Mouse (Mus musculus) left cerebral cortex, postnatal 4 days (tissue): Measurements from ENCODE around the gene Atg5. TPM values are rescaled to one million over a fixed set of nuclear protein-coding genes. Genes with fewer than 3 reads are reported as not detected.
"Not testable (repeated sequence)": the region's sequence is repeated elsewhere in the genome, so short reads cannot be mapped to it uniquely, and the experiment has no call there.

Source experiments
- DNase-seq: peaks from one replicate; pipeline ENCODE4 v3.0.0-alpha.2; 2022
- intact Hi-C: fragments of 180-260 bp; cut with DNase I; formaldehyde crosslinking; loops from one replicate; pipeline ENCODE4 v1.15.1; 2025
- total RNA-seq, 2 experiments: library from RNA; stranded (reverse); gene quantifications; 2 replicates each; pipeline ENCODE4 v1.2.3; 2021

Atg5 gene
- total RNA-seq, result 10 to 100 TPM; 20.1 to 25.2 TPM

GRCm38 (mm10) chr10:44268145-44268860, at the start of gene Atg5:
TSS of gene Atg5 (plus strand) at chr10:44268358.
- DNase-seq, result peak; percentile 99
- intact Hi-C loops, result no loop called here

DNA sequence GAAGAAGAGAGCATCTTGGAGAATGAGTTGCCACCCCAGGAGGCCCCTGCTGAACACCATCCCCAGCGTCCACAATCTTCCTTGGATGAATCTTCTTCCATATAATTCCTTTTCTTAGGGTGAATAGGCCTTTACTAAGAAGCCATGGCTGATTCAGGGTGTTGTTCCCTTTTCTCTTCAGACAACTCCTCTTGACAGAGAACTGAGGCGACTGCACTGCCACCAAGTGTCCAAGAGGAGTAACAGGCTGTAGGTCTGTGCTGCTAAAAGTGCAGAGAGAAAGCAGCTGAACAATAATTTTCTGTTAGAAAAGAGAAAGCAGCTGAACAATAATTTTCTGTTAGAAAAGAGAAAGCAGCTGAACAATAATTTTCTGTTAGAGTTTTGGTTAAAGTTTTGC, 49.1 kb upstream of the Atg5 start:
- peak; percentile 8 for DNase-seq
- intact Hi-C loops, result not testable (repeated sequence)

GRCm38 (mm10) chr10:44224345-44224744, 43.8 kb upstream of the Atg5 start:
- intact Hi-C loops, result no loop called here
- no peak for DNase-seq

- intact Hi-C loops, result not testable (repeated sequence)
- DNase-seq, result peak; percentile 11
These were observed 34.8 kb upstream of the Atg5 start for GRCm38 (mm10) chr10:44233351-44233750.

DNA sequence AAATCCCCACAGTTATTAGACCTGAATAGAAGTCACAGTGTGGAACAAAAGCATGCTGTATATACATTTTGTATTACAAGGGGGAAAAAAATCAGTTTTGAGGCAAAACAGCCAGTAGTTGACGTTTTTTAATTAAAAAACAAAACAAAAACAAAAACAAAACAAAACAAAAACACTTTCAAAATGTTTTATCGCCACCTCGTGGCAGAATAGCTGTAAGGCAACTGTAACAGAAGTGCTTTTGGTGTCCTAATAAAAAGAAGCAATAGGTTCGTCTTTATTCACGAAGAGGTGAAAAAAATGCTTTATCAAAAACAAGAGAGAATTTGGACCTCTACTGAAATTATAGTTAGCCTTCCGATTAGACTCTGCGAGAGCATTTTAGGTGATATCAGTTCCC, 32.9 kb upstream of the Atg5 start:
- intact Hi-C loops, DNase-seq: not testable (repeated sequence)

DNA sequence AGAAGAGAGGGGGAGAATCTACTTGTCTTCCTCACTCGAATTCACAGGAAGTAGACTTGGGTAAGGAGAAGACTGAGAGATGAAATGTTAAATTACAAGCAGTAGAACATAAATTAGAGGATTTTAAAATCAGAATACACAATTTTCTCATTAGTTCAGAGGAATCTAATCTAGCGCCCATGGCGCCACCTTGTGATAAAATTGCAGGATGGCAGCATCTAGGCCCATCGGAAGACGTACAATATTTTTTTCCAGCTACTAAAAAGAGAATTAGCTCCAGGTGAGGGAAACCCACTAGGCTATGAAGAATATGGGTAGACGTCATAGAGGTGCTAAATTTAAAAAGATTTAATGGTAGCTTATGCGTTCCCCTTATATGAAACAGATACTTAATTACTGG, 11.5 kb upstream of the Atg5 start:
- intact Hi-C loops, result no loop called here

DNA sequence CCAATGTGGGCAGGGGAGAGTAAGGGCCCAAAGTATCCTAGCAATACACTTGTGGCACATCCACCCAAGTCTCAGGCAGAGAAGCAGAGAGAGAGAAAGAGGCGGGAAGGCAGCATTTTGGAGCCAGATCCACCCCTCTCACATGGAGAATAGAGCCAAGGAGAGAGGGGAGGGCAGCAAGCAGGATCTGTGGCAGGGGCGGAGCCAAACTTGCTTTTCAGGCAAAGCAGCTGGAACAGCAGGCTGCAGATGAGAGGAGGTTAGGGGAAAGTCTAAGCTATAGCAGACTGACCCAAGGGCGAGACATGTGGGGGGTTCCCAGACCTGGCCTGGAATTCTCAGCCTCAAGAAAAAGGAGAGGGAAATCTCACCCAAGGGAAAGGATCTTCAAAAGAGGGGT, 2.3 kb upstream of the Atg5 start:
- DNase-seq, result no peak
- intact Hi-C loops, result no loop called here

More for the DNA sequence above, 11.5 kb upstream of the Atg5 start:
- DNase-seq, result no peak

DNA sequence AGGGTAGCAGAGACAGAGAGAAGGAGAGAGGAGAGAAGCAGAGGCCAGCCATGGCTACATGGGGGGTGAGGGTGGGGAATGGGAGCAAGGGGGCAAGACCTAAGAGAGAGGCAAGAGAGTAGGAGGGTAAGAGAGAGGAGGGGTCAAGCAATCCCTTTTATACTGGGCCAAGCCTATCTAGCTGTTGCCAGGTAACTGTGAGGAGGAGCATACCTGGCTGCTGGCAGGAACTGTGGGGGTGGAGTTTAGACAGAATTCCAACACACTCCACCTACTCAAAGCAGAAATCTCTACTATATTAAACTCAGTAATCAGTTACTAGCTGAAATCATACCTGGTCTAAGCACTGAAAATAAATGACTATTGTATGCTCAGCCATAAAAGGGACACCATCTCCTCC, 1.6 kb upstream of the Atg5 start:
- intact Hi-C loops, result no loop called here
- DNase-seq, result no peak

- intact Hi-C loops, result no loop called here
These were observed 574 bp upstream of the Atg5 start for GRCm38 (mm10) chr10:44267426-44268142.

GRCm38 (mm10) chr10:44269211-44269610, 1.1 kb downstream of the Atg5 start:
- DNase-seq, result no peak
- intact Hi-C loops, result no loop called here

More at GRCm38 (mm10) chr10:44267426-44268142, 574 bp upstream of the Atg5 start:
- no peak for DNase-seq

DNA sequence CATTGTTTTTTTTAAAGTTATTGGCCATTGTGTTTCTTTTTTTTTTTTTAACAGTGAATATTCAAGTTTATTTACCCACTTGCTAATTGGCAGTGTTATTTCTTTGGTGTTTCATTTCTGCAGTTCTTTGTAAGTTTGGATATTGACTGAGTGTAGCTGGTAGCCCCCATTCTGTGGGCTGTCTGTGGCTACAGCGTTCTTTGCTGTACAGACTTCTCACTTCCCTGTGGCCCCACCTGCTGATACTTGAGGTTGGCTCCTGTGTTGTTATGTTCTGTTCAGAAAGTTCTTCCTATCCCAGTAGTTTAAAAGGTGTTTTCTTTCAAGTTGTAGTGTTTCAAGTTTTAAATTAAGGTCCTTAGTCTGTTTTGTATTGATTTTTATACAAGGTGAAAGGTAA, 14.2 kb downstream of the Atg5 start:
- intact Hi-C loops, result no loop called here
- DNase-seq, result no peak

DNA sequence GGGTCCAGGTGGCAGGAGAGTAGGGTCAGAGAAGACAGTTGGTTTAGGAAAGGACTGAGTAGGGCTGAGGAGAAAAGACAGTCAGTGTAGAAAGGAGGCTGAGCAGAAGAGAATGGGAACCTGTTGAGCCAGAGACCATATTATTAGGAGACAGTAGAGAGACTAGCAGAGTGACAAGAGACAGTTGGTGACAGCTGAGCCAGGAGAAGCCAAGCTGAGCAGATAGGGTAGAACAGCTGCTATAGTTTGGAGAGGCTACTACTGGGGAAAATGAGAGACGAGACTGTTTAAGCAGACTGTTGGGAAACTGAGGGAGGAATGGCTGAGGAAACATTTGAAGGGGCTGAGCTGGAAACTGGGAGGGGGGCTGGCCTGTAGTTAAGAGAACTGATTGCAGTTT, 16.9 kb downstream of the Atg5 start:
- DNase-seq, result no peak
- intact Hi-C loops, result no loop called here

GRCm38 (mm10) chr10:44285935-44286334, 17.8 kb downstream of the Atg5 start:
- no peak for DNase-seq
- intact Hi-C loops, result no loop called here

DNA sequence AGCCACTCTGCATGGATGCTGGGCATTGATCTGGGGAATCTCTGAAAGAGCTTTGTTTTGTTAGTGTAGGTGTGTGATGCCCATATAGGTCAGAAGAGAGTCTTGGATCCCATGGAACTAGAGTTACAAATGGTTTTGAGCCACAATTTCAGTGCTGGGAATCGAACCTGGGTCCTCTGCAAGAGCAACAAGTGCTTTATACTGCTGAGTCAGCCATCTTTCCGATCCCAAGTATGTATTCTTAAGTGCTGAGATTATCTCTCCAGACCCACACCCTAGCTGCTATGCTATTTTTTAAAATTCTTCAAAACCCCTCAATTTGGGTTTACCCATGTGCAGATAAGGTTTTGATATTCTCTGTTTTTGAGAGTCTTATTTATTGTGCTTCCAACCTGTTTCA, 22.7 kb downstream of the Atg5 start:
- intact Hi-C loops, result loop anchor here (10.0 kb wide), 1 partner anchor 164 kb away; no protein-coding TSS in a partner anchor
- no peak for DNase-seq

GRCm38 (mm10) chr10:44292205-44292604, 24.0 kb downstream of the Atg5 start:
- no peak for DNase-seq
- intact Hi-C loops, result loop anchor here (2.0 to 10.0 kb wide), 2 partner anchors 163 to 753 kb away; no protein-coding TSS in a partner anchor

GRCm38 (mm10) chr10:44299165-44299564, 31.0 kb downstream of the Atg5 start:
- intact Hi-C loops, result loop anchor here (10.0 kb wide), 1 partner anchor 156 kb away; no protein-coding TSS in a partner anchor
- no peak for DNase-seq

DNA sequence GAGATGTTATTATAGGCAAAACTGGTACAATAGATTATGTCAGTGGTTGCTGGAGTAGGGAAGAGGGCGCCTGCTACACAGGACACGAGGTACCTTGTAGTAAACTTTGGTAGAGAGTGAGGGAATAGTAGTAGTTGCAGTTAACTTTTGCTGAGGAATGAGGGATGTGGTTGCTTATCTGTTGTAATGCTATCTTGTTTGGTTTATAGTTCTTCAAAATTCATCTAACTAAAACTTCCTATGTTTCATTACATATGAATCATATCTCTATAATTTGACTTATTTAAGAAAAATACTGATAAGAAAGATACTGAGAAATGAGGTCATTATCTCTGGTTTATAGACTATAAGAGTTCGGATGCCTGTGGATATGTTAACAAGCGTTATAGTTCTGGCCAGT, 31.9 kb downstream of the Atg5 start:
- no peak for DNase-seq
- intact Hi-C loops, result no loop called here

DNA sequence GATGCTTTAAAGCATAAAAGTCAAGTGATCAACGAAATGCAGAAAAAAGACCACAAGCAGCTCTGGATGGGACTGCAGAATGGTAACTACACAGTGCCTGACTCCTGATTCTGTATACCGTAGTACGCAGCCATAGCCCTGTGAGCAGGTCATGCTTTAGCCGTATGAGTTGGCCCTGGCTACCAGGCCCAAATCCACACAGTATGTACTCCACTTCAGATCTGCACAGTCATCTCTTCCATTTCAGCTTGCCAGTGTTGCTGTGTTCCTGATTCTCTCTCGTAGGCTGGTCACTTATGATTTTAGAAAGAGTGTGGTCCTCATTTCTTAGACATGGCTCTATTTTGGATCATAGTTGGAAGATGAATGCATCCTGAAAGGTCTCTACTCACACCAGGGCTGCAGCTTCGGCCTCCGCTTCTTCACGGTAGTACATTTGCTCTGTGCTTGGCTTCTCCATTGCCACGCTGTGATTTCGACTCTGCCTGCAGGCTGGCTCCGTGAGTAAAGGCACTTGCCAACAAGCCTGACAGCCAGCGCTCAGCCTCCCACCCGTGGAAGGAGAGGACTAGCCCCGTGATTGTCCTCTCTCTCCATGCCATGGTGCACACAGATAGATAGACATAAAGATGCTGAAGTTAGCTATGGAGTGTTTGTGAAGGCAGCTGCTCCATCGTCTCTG, 35.6 kb downstream of the Atg5 start:
- peak; percentile 37 for DNase-seq
- intact Hi-C loops, result no loop called here

DNA sequence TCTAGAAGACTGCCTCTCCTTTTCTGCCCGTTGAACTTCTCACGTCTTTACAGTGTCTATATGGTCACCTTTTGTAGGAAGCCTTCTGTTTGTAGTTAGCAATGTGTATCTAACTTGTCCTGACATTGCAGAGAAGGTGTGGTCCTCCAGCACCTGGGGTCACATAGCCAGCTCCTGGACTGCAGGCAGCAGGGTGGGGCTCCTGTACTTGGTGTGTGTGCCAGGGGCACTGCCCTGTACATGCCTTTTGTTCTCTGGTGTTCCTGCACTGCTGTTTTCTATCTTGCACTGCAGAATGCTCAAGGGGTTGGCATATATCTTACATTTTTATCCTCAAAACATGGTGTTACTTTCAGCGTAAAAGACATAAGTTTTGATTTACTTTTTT, 36.2 kb downstream of the Atg5 start:
- intact Hi-C loops, result no loop called here

DNA sequence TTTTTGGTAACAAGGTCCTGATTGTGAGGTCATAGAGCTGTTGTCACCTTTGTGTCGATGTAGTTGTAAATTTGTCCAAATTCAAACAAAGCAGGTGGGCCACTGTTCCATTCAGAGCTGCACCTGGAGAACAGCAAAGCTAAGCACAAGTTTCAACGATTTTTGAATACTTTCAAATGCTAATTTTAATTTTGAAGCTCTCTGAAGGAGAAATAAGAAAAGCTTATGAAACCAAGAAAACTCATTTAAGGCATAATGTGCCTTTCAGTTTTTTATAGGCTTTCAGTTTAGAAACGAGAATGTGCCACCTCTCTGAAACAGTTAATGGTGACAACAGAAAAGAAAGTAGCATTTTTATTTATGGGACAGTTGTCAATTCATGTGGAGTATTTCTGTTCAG, 36.7 kb downstream of the Atg5 start:
- DNase-seq, result no peak
- intact Hi-C loops, result no loop called here

More for the DNA sequence above, 36.2 kb downstream of the Atg5 start:
- no peak for DNase-seq

- DNase-seq, result no peak
- intact Hi-C loops, result no loop called here
These were observed 38.1 kb downstream of the Atg5 start for GRCm38 (mm10) chr10:44306308-44306707.
